10 mouse cellular contexts compared by ENCODE assay signal in the genomic region with DNA sequence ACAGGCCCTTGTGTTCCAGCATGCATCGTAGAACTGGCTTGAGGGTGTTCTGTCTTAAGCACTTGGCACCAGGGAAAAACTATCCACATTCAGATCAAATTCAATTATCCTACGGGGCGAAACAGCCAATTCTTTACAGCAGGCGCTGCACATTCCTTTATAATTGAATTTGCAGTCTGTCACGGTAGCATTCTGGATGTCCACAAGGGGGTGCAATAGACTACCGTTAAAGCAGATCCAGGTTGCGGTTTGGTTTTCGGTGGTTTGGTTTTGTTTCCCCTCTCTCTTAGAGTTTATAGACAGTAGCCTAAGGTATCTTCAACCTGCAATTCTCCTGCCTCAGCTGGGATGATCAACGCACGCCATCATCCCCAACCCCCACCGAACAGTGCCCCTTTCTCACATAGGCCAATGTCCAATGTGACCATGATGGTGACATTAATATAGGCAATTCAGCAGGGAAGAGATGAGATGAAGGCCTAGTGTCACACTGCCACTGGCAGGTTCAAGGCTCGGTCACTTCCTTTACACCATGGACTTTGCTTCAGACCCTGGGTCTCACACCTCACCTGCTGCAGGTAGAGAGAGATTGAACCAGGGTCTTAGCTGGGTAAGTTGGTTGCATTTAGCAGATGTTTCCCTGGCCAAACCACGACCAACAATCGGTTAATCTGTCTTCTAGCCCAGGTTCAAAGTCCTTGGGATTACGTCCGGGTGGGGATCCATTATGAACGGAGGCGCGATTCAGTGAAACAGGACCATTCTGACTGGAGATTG. TPM values are rescaled to one million over a fixed set of nuclear protein-coding genes. Genes with fewer than 3 reads are reported as not detected.
DNase-seq lines count a peak whose midpoint lies in the region; ATAC-seq and TF ChIP-seq lines count a peak whose summit lies in the region.
"Had no signal": no experiment of that assay in that cellular context is flagged by ENCODE, and none has a peak within 500 bp of the region (broad histone marks: within the 10 kb centered on the region; RNA-seq: fewer than 3 reads in every experiment).

No protein-coding gene starts in this region.

- no peak overlapping the region for H3K4me3 ChIP-seq in hindbrain, embryonic 14.5 days (replicated peaks; ENCODE audit: low read length)
- H3K4me3 ChIP-seq in limb, embryonic 14.5 days (replicated peaks; ENCODE audit: low read length): no peak overlapping the region
- H3K4me3 ChIP-seq: embryonic facial prominence, embryonic 15.5 days had no signal

- no peak for TF ChIP-seq POLR2A in limb, embryonic 14.5 days (IDR thresholded peaks at IDR 0.05; ENCODE audit: borderline replicate concordance, extremely low read depth, insufficient read depth, insufficient read length)

- no peak overlapping the region for H3K4me2 ChIP-seq in hindbrain, embryonic 14.5 days (replicated peaks)
- no peak overlapping the region for H3K4me2 ChIP-seq in limb, embryonic 14.5 days (replicated peaks; ENCODE audit: low read depth, low read length, severe bottlenecking)
- H3K4me2 ChIP-seq: embryonic facial prominence, embryonic 15.5 days had no signal

- no peak overlapping the region for H3K9ac ChIP-seq in hindbrain, embryonic 14.5 days
- no peak overlapping the region for H3K9ac ChIP-seq in limb, embryonic 14.5 days (ENCODE audit: low read depth, low read length, severe bottlenecking)
- H3K9ac ChIP-seq: embryonic facial prominence, embryonic 15.5 days had no signal

- peaks cover 26% of the 10 kb centered on the region for H3K27me3 ChIP-seq in hindbrain, embryonic 14.5 days (ENCODE audit: control insufficient read depth, insufficient read depth, low read length)
- H3K27me3 ChIP-seq in limb, embryonic 14.5 days (ENCODE audit: control insufficient read depth, insufficient read depth, low read length): no peaks in the 10 kb centered on the region

- no peaks in the 10 kb centered on the region for H3K9me3 ChIP-seq in hindbrain, embryonic 14.5 days (ENCODE audit: control insufficient read depth, low read length)
- no peaks in the 10 kb centered on the region for H3K9me3 ChIP-seq in limb, embryonic 14.5 days (ENCODE audit: control insufficient read depth, low read length)
- H3K9me3 ChIP-seq: embryonic facial prominence, embryonic 15.5 days had no signal

- H3K4me1 ChIP-seq in hindbrain, embryonic 14.5 days (replicated peaks; ENCODE audit: control insufficient read depth, insufficient read depth, low read length): peaks cover 8% of the 10 kb centered on the region; the same call in 1 of the 2 replicates
- 0 out of 2 replicates have a peak, but pooled peaks cover 4% of the 10 kb centered on the region for H3K4me1 ChIP-seq in limb, embryonic 14.5 days (ENCODE audit: control insufficient read depth, insufficient read depth, low read length)

- H3K36me3 ChIP-seq in hindbrain, embryonic 14.5 days (replicated peaks; ENCODE audit: control insufficient read depth, insufficient read depth): no peaks in the 10 kb centered on the region
- peaks cover 3% of the 10 kb centered on the region; the same call in 1 of the 2 replicates for H3K36me3 ChIP-seq in limb, embryonic 14.5 days (ENCODE audit: control insufficient read depth, insufficient read depth, low read length)

- no peak overlapping the region for H3K27ac ChIP-seq in hindbrain, embryonic 14.5 days
- H3K27ac ChIP-seq in limb, embryonic 14.5 days (replicated peaks; ENCODE audit: low read depth, low read length): no peak overlapping the region
- H3K27ac ChIP-seq: embryonic facial prominence, embryonic 15.5 days; macrophage had no signal

- 44% methylated on average over 19 of the region's 19 CpGs for WGBS in hindbrain, embryonic 14.5 days
- 50% methylated on average over 19 of the region's 19 CpGs for WGBS in limb, embryonic 14.5 days

- peak; percentile 63 for DNase-seq in layer of hippocampus, adult 11-12 months (ENCODE audit: low spot score)
- DNase-seq in layer of hippocampus, adult 9-11 months: no peak
- peak; percentile 72 for DNase-seq in NIH3T3 (ENCODE audit: low read depth)
- peak; percentile 84 for DNase-seq in embryo, embryonic 11 days
- DNase-seq in hindbrain, embryonic 14.5 days (ENCODE audit: low spot score): peak; percentile 87
- peak; percentile 85 for DNase-seq in limb, embryonic 14.5 days (ENCODE audit: low spot score)
- peak; percentile 55 for DNase-seq in neural tube, embryonic 10.5 days (ENCODE audit: extremely low spot score, low spot score)
- no peak for DNase-seq in urinary bladder, adult 2 months (ENCODE audit: low spot score)

- ATAC-seq in hindbrain, embryonic 14.5 days (ENCODE audit: low FRiP score): peak; percentile 23; the same call in 1 of the 2 replicates
- ATAC-seq in limb, embryonic 14.5 days (ENCODE audit: low FRiP score, low read depth): no peak

RNA-seq across cellular contexts. Expression of a gene that starts 12.2 kb away (rescaled TPM):
- polyA plus RNA-seq in hindbrain, embryonic 14.5 days (2014; fragmentation: Nextera tagmentation; extraction: Ambion mirVana): 35.2 and 36.5 TPM in 2 replicates
- 22.9 and 26.2 TPM in 2 replicates for polyA plus RNA-seq in limb, embryonic 14.5 days (2012; rRNA removed)
- polyA plus RNA-seq in limb, embryonic 14.5 days (2014; fragmentation: Nextera tagmentation; extraction: Ambion mirVana): 68.4 and 70.1 TPM in 2 replicates
- polyA plus RNA-seq in urinary bladder, adult 2 months (2012; rRNA removed): 63.9 and 64.3 TPM in 2 replicates

RNA-seq across cellular contexts. Expression of a gene that starts 12.8 kb away (rescaled TPM):
- 0.54 and 0.90 TPM in 2 replicates for polyA plus RNA-seq in hindbrain, embryonic 14.5 days (2014; fragmentation: Nextera tagmentation; extraction: Ambion mirVana)
- 0.37 and 0.53 TPM in 2 replicates for polyA plus RNA-seq in limb, embryonic 14.5 days (2012; rRNA removed)
- polyA plus RNA-seq in limb, embryonic 14.5 days (2014; fragmentation: Nextera tagmentation; extraction: Ambion mirVana): 0.41 and 0.87 TPM in 2 replicates
- 1.5 and 1.7 TPM in 2 replicates for polyA plus RNA-seq in urinary bladder, adult 2 months (2012; rRNA removed)

Comparison
In these comparisons a context has a peak if more than half of its experiments do, and no peak if none do; other contexts are left out.
1. DNase-seq: peak in layer of hippocampus, adult 11-12 months (single experiment), NIH3T3 (single experiment), embryo, embryonic 11 days (single experiment), hindbrain, embryonic 14.5 days (single experiment), limb, embryonic 14.5 days (single experiment) and neural tube, embryonic 10.5 days (single experiment); none in layer of hippocampus, adult 9-11 months (single experiment) and urinary bladder, adult 2 months (single experiment).